Mouse (Mus musculus) liver, adult 2 months (tissue): ENCODE measurements around the gene Prkca.

Experiments
- CTCF ChIP-seq: fragments of 200-500 bp; IDR thresholded peaks from 2 replicates; pipeline ENCODE4 v1.5.1; 2011; ENCODE audit warnings: low read depth, low read length, control low read depth
- POLR2A ChIP-seq: fragments of 200-500 bp; IDR thresholded peaks from 2 replicates; pipeline ENCODE4 v1.6.1; 2011; ENCODE audit warnings: low read length, control low read depth; ENCODE audit not compliant: insufficient read depth; ENCODE audit errors: extremely low read depth

GRCm38 (mm10) chr11:108301036-108301435 is 42.7 kb downstream of the Prkca start:
- TF ChIP-seq POLR2A, result no peak
- TF ChIP-seq CTCF, result no peak
